Mouse (Mus musculus) CH12.LX (cell line): ENCODE data around the gene Pyroxd2. TPM values are rescaled to one million over a fixed set of nuclear protein-coding genes. Genes with fewer than 3 reads are reported as not detected.
"Not testable (repeated sequence)": the region's sequence is repeated elsewhere in the genome, so short reads cannot be mapped to it uniquely, and the experiment has no call there.

Experiments used
- DNase-seq: peaks from one replicate; pipeline ENCODE4 v3.0.0-alpha.2; 2013; ENCODE audit errors: extremely low read depth
- H3K27ac ChIP-seq: 2 replicates; pipeline ENCODE4 v1.5.1; 2012; ENCODE audit warnings: low read depth, mild to moderate bottlenecking, control low read depth, moderate library complexity; ENCODE audit not compliant: insufficient read depth
- H3K27me3 ChIP-seq: replicated peaks from 2 replicates; pipeline ENCODE3; 2012; ENCODE audit warnings: inconsistent platforms
- H3K36me3 ChIP-seq, 2 experiments: replicated peaks in 1 of 2; 2 replicates each; pipeline versions ENCODE3 to v1.6.1; 2012; ENCODE audit warnings: inconsistent platforms in 1 of 2, low read length in 1 of 2, mild to moderate bottlenecking in 1 of 2, mixed read lengths in 1 of 2, moderate library complexity in 1 of 2; ENCODE audit not compliant: control insufficient read depth in 1 of 2, insufficient read depth in 1 of 2
- H3K4me1 ChIP-seq, 2 experiments: 2 replicates each; pipeline ENCODE4 v1.6.1; 2012; ENCODE audit warnings: inconsistent platforms in 1 of 2, moderate library complexity in 1 of 2; ENCODE audit not compliant: insufficient read depth in 2 of 2, control insufficient read depth in 1 of 2
- H3K4me2 ChIP-seq: 2 replicates; pipeline ENCODE4 v1.6.1; 2012; ENCODE audit warnings: low read depth, mild to moderate bottlenecking, control low read depth; ENCODE audit not compliant: poor library complexity, insufficient read depth, severe bottlenecking
- H3K4me3 ChIP-seq, 3 experiments: fragments of 150-350 bp in 1 of 3; sonication (generic) in 1 of 3; replicated peaks in 1 of 3; 2 replicates each; pipeline versions ENCODE3 to v1.5.1; 2011 to 2012; ENCODE audit warnings: low read depth in 2 of 3, low read length in 2 of 3, mild to moderate bottlenecking in 2 of 3, moderate library complexity in 2 of 3, control low read depth in 1 of 3, improper control_type of control experiment in 1 of 3, inconsistent platforms in 1 of 3, mixed read lengths in 1 of 3; ENCODE audit not compliant: poor library complexity in 1 of 3
- H3K79me2 ChIP-seq: replicated peaks from 2 replicates; pipeline ENCODE4 v1.6.1; 2012; ENCODE audit warnings: mild to moderate bottlenecking, moderate library complexity; ENCODE audit not compliant: control insufficient read depth, poor library complexity, insufficient read depth, severe bottlenecking; ENCODE audit errors: extremely low read depth
- H3K9ac ChIP-seq: 2 replicates; pipeline ENCODE4 v1.6.1; 2012; ENCODE audit warnings: low read depth, mild to moderate bottlenecking, control low read depth, moderate library complexity; ENCODE audit not compliant: insufficient read depth
- H3K9me3 ChIP-seq: replicated peaks from 2 replicates; pipeline ENCODE3; 2012; ENCODE audit warnings: low read length, inconsistent platforms, mixed read lengths
- CHD2 ChIP-seq: IDR thresholded peaks from 2 replicates; pipeline ENCODE4 v1.6.1; 2011; ENCODE audit warnings: low read length, improper control_type of control experiment
- ETS1 ChIP-seq: conservative IDR thresholded peaks from 2 replicates; pipeline ENCODE4 v1.6.1; 2012; ENCODE audit warnings: low read depth, mild to moderate bottlenecking, inconsistent platforms, low read length, improper control_type of control experiment, moderate library complexity
- GABPA ChIP-seq: IDR thresholded peaks from 2 replicates; pipeline ENCODE4 v1.6.1; 2012; ENCODE audit warnings: low read depth, low read length, improper control_type of control experiment, inconsistent platforms; ENCODE audit not compliant: insufficient replicate concordance
- MAZ ChIP-seq: IDR thresholded peaks from 2 replicates; pipeline ENCODE4 v1.6.1; 2012; ENCODE audit warnings: low read depth, mild to moderate bottlenecking, inconsistent platforms, low read length, improper control_type of control experiment, moderate library complexity
- MYC ChIP-seq: IDR thresholded peaks from 2 replicates; pipeline ENCODE4 v1.6.1; 2011; ENCODE audit warnings: low read depth, mild to moderate bottlenecking, improper control_type of control experiment, low read length
- NELFE ChIP-seq: IDR thresholded peaks from 2 replicates; pipeline ENCODE4 v1.6.1; 2011; ENCODE audit warnings: low read depth, low read length, improper control_type of control experiment
- NRF1 ChIP-seq: IDR thresholded peaks from 2 replicates; pipeline ENCODE4 v1.6.1; 2014; ENCODE audit warnings: low read depth, mild to moderate bottlenecking, inconsistent platforms, low read length, improper control_type of control experiment, moderate library complexity
- RAD21 ChIP-seq: IDR thresholded peaks from 2 replicates; pipeline ENCODE4 v1.6.1; 2011; ENCODE audit warnings: low read depth, mild to moderate bottlenecking, low read length, improper control_type of control experiment, moderate library complexity
- USF1 ChIP-seq: IDR thresholded peaks from 2 replicates; pipeline ENCODE4 v1.6.1; 2014; ENCODE audit warnings: low read depth, mild to moderate bottlenecking, inconsistent platforms, low read length, improper control_type of control experiment
- dilution Hi-C: fragments of 300-500 bp; cut with MboI; formaldehyde crosslinking; loops from 2 replicates; pipeline ENCODE4 v1.14.3; 2020; ENCODE audit warnings: low sequenced_read_pairs; ENCODE audit not compliant: extremely low pct_unique_long_range_greater_than_20kb, extremely low pct_ligation_motif_present
- in situ Hi-C: fragments of 300-500 bp; cut with MboI; formaldehyde crosslinking; loops from 3 replicates; pipeline ENCODE4 v1.14.3; 2019; ENCODE audit warnings: low sequenced_read_pairs, low pct_ligation_motif_present, low pct_unique_long_range_greater_than_20kb, mixed read lengths
- polyA plus RNA-seq: library from polyadenylated mRNA; unstranded; fragments of >175 nt; gene quantifications from 2 replicates; pipeline ENCODE4 v1.2.1, GENCODE M21; 2012; ENCODE audit warnings: low read depth; ENCODE audit not compliant: insufficient read length
- total RNA-seq, 2 experiments: library from RNA; depleted of rRNA; stranded (reverse); fragments of 300-350 nt in 1 of 2; fragments of >200 nt in 1 of 2; gene quantifications; 2 replicates each; pipeline ENCODE4 v1.2.3; 2012 to 2014

Pyroxd2 gene
- total and polyA plus RNA-seq, 3 experiments: 0.10 TPM; not detected in 2

GRCm38 (mm10) chr19:42690256-42690655 is 62.3 kb downstream of the Pyroxd2 start:
- H3K27ac ChIP-seq: no peak overlapping the region
- H3K79me2 ChIP-seq: no peaks in the 10 kb centered on the region
- no peak overlapping the region for H3K9ac ChIP-seq
- dilution Hi-C loops (no loop called here), in situ Hi-C loops (no loop called here)
- peaks cover 48% of the 10 kb centered on the region for H3K27me3 ChIP-seq
- peaks cover 5% of the 10 kb centered on the region for H3K9me3 ChIP-seq
- H3K4me3 ChIP-seq: no peak overlapping the region
- H3K4me1 ChIP-seq: peaks cover 0 to 13% of the 10 kb centered on the region in 2 experiments; a peak in 2 of 4 replicates
- no peak for TF ChIP-seq NELFE
- no peaks in the 10 kb centered on the region for H3K36me3 ChIP-seq
- no peak for DNase-seq
- H3K4me2 ChIP-seq: no peak overlapping the region

- Histone ChIP-seq H3K27ac (no peak overlapping the region), H3K36me3 (no peaks in the 10 kb centered on the region), H3K4me3 (no peak overlapping the region), H3K4me2 (no peak overlapping the region), H3K9ac (no peak overlapping the region), H3K9me3 (peaks cover 5% of the 10 kb centered on the region), H3K4me1 (peaks cover 0 to 12% of the 10 kb centered on the region in 2 experiments; a peak in 2 of 4 replicates), H3K27me3 (peaks cover 45% of the 10 kb centered on the region), H3K79me2 (no peaks in the 10 kb centered on the region)
- dilution Hi-C loops (no loop called here), in situ Hi-C loops (no loop called here)
- TF ChIP-seq MAZ: no peak
- no peak for TF ChIP-seq ETS1
- TF ChIP-seq NRF1: no peak
- no peak for TF ChIP-seq USF1
- no peak for TF ChIP-seq MYC
- TF ChIP-seq RAD21: no peak
- TF ChIP-seq CHD2: no peak
- no peak for TF ChIP-seq GABPA
- DNase-seq: no peak
Measured at GRCm38 (mm10) chr19:42689786-42690185, 62.8 kb downstream of the Pyroxd2 start.

DNA sequence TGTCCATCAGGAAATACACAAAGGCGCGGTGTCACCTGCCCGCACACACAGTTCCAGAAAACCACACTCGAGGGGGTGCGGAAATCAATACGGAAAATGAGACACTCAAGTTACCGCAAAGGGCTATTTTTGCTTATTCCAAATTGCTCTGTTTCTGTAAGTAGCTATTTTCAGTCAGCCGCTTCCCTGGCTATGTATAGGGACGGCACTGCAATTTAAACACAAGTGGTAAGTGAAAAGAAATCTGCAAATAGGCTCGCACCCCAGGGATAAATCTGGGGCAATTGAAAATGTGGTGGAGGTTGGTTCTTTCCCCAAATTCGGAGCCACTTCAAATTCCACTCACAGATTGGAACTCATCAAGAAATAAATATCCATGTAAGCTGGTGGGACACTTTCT is 63.3 kb downstream of the Pyroxd2 start:
- no peak for DNase-seq
- no peaks in the 10 kb centered on the region for H3K79me2 ChIP-seq
- dilution Hi-C loops (no loop called here), in situ Hi-C loops (no loop called here)
- H3K4me1 ChIP-seq: peaks cover 0 to 8% of the 10 kb centered on the region in 2 experiments; a peak in 2 of 4 replicates
- H3K36me3 ChIP-seq: no peaks in the 10 kb centered on the region
- peaks cover 5% of the 10 kb centered on the region for H3K9me3 ChIP-seq
- H3K27ac ChIP-seq: no peak overlapping the region
- H3K4me3 ChIP-seq: no peak overlapping the region
- no peak overlapping the region for H3K4me2 ChIP-seq
- no peak overlapping the region for H3K9ac ChIP-seq
- H3K27me3 ChIP-seq: peaks cover 44% of the 10 kb centered on the region
- no peak for TF ChIP-seq ETS1
- no peak for TF ChIP-seq NRF1
- TF ChIP-seq, all 38 proteins: peak for 0

DNA sequence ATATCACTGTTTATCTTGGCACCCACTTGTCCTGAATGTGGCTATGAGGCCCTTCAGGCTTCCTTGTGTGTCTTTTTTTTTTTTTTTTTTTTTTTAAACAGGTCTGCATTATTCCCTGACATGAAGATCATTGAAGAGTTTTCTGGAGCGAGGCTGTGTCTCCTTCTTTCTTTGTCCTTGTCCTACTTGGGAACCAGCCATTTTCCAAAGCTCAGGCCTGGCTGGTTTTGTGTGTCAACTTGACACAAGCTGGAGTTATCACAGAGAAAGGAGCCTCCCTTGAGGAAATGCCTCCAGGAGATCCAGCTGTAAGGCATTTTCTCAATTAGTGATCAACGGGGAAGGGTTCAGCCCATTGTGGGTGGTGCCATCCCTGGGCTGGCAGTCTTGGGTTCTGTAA is 69.8 kb downstream of the Pyroxd2 start:
- DNase-seq, H3K9ac ChIP-seq, H3K27ac ChIP-seq, in situ Hi-C loops, H3K36me3 ChIP-seq, H3K4me3 ChIP-seq, H3K9me3 ChIP-seq, H3K4me2 ChIP-seq, dilution Hi-C loops, H3K79me2 ChIP-seq: not testable (repeated sequence)
- Histone ChIP-seq H3K4me1 (peaks cover 0 to 16% of the 10 kb centered on the region in 2 experiments; a peak in 2 of 4 replicates), H3K27me3 (peaks cover 19% of the 10 kb centered on the region)
